10 mouse cellular contexts compared by ENCODE assay signal in genomic region chr7:132803336-132803735, GRCm38 (mm10). TPM values are rescaled to one million over a fixed set of nuclear protein-coding genes. Genes with fewer than 3 reads are reported as not detected.
DNase-seq lines count a peak whose midpoint lies in the region; ATAC-seq and TF ChIP-seq lines count a peak whose summit lies in the region.
"Had no signal": no experiment of that assay in that cellular context is flagged by ENCODE, and none has a peak within 500 bp of the region (broad histone marks: within the 10 kb centered on the region; RNA-seq: fewer than 3 reads in every experiment).

No protein-coding gene starts in this region.

- ATAC-seq in kidney, embryonic 14.5 days (ENCODE audit: low FRiP score, low TSS enrichment): no peak
- ATAC-seq in megakaryocyte, adult 5-6 weeks (ENCODE audit: poor library complexity, severe bottlenecking): peak; percentile 6

- TF ChIP-seq CTCF in cortical plate, adult 2 months (IDR thresholded peaks at IDR 0.05; ENCODE audit: extremely low read depth, insufficient read depth, low read length): no peak

- 0 out of 2 replicates have a peak, but pooled peaks cover 5% of the 10 kb centered on the region for H3K36me3 ChIP-seq in kidney, embryonic 14.5 days (ENCODE audit: control insufficient read depth, insufficient read depth, low read length)
- H3K36me3 ChIP-seq: neural tube, embryonic 13.5 days had no signal

- H3K27me3 ChIP-seq in kidney, embryonic 14.5 days (ENCODE audit: control insufficient read depth, insufficient read depth, low read length): no peaks in the 10 kb centered on the region
- H3K27me3 ChIP-seq: limb, embryonic 13.5 days; neural tube, embryonic 13.5 days had no signal

- H3K9me3 ChIP-seq in kidney, embryonic 14.5 days (ENCODE audit: control insufficient read depth, low read length): no peaks in the 10 kb centered on the region
- H3K9me3 ChIP-seq: limb, embryonic 13.5 days; neural tube, embryonic 13.5 days had no signal

- H3K4me1 ChIP-seq in kidney, embryonic 14.5 days (ENCODE audit: control insufficient read depth, insufficient read depth, low read length): peaks cover 30% of the 10 kb centered on the region
- H3K4me1 ChIP-seq in cortical plate, adult 2 months (ENCODE audit: control insufficient read depth, insufficient read depth, low read length): peaks cover 30% of the 10 kb centered on the region

- DNase-seq in adrenal gland, adult (ENCODE audit: inconsistent age in 2 of 2, low spot score in 1 of 2): peak; percentile 27 to 46
- no peak for DNase-seq in adrenal gland, adult 8-10 months
- DNase-seq in kidney, adult 11 months: peak; percentile 11
- DNase-seq in T-cell, adult 2 months (ENCODE audit: low spot score): no peak
- DNase-seq in adipocyte (ENCODE audit: low spot score): no peak

- H3K27ac ChIP-seq in kidney, embryonic 14.5 days (ENCODE audit: low read depth, low read length): no peak overlapping the region
- H3K27ac ChIP-seq in cortical plate, adult 2 months (ENCODE audit: insufficient read depth, low read length): peak overlapping the region; percentile 43; the same call in 1 of the 2 replicates
- H3K27ac ChIP-seq: limb, embryonic 13.5 days; neural tube, embryonic 13.5 days had no signal

- WGBS in kidney, embryonic 14.5 days: 86% methylated on average over 2 of the region's 2 CpGs

- no peak overlapping the region for H3K4me2 ChIP-seq in kidney, embryonic 14.5 days (replicated peaks; ENCODE audit: low read depth, low read length)
- H3K4me2 ChIP-seq: limb, embryonic 13.5 days; neural tube, embryonic 13.5 days had no signal

- no peak for TF ChIP-seq POLR2A in cortical plate, adult 2 months (IDR thresholded peaks at IDR 0.05; ENCODE audit: extremely low read depth, insufficient read depth, low read length)

- no peak overlapping the region for H3K9ac ChIP-seq in kidney, embryonic 14.5 days (ENCODE audit: low read depth, low read length)
- H3K9ac ChIP-seq: limb, embryonic 13.5 days; neural tube, embryonic 13.5 days had no signal

- no peak overlapping the region for H3K4me3 ChIP-seq in kidney, embryonic 14.5 days (ENCODE audit: low read length)
- H3K4me3 ChIP-seq in cortical plate, adult 2 months (ENCODE audit: insufficient read depth, low read length): no peak overlapping the region
- H3K4me3 ChIP-seq: limb, embryonic 13.5 days; neural tube, embryonic 13.5 days had no signal

RNA-seq across cellular contexts. Expression of gene Fam53b, which starts 10.3 kb away (rescaled TPM):
- total RNA-seq in adrenal gland, adult 8-10 months (2022): 100 to 1,000 TPM in 1 of 4 experiments, 10 to 100 TPM in 3; 84.3 to 115 (median 87.7) TPM
- polyA plus RNA-seq in kidney, embryonic 14.5 days (2014; fragmentation: Nextera tagmentation; extraction: Ambion mirVana): 17.0 and 22.1 TPM in 2 replicates
- polyA plus RNA-seq in cortical plate, adult 2 months (2012; rRNA removed): 21.4 and 21.9 TPM in 2 replicates
- total RNA-seq in megakaryocyte, adult 5-6 weeks (2015): 21.7 and 26.3 TPM in 2 replicates
- total RNA-seq in megakaryocyte, adult 5-6 weeks (2017): 11.3 and 18.9 TPM in 2 replicates

RNA-seq across cellular contexts. Expression of gene Eef1akmt2, which starts 49.1 kb away (rescaled TPM):
- 10 to 100 TPM; 25.1 to 38.6 (median 32.1) TPM for total RNA-seq in adrenal gland, adult 8-10 months (2022)
- polyA plus RNA-seq in kidney, embryonic 14.5 days (2014; fragmentation: Nextera tagmentation; extraction: Ambion mirVana): 72.4 and 101 TPM in 2 replicates
- 34.7 and 36.9 TPM in 2 replicates for polyA plus RNA-seq in cortical plate, adult 2 months (2012; rRNA removed)
- 24.7 and 31.9 TPM in 2 replicates for total RNA-seq in megakaryocyte, adult 5-6 weeks (2015)
- 34.9 and 35.8 TPM in 2 replicates for total RNA-seq in megakaryocyte, adult 5-6 weeks (2017)

RNA-seq across cellular contexts. Expression of gene Abraxas2, which starts 55.7 kb away (rescaled TPM):
- total RNA-seq in adrenal gland, adult 8-10 months (2022): 10 to 100 TPM; 30.5 to 39.6 (median 34.8) TPM
- 37.6 and 50.0 TPM in 2 replicates for polyA plus RNA-seq in kidney, embryonic 14.5 days (2014; fragmentation: Nextera tagmentation; extraction: Ambion mirVana)
- polyA plus RNA-seq in cortical plate, adult 2 months (2012; rRNA removed): 24.0 and 25.1 TPM in 2 replicates
- total RNA-seq in megakaryocyte, adult 5-6 weeks (2015): 49.4 and 51.6 TPM in 2 replicates
- total RNA-seq in megakaryocyte, adult 5-6 weeks (2017): 47.6 and 48.0 TPM in 2 replicates

Comparison
In these comparisons a context has a peak if more than half of its experiments do, and no peak if none do; other contexts are left out.
1. DNase-seq: peak in adrenal gland, adult (2 of 2) and kidney, adult 11 months (single experiment); none in adrenal gland, adult 8-10 months (single experiment), T-cell, adult 2 months (single experiment) and adipocyte (single experiment).